Mouse (Mus musculus): ENCODE measurements around the gene Per2. TPM values are rescaled to one million over a fixed set of nuclear protein-coding genes. Genes with fewer than 3 reads are reported as not detected.

The Per2 gene
- total and polyA plus RNA-seq, 3 experiments = 2.7 to 5.8 (median 4.7) TPM

DNA sequence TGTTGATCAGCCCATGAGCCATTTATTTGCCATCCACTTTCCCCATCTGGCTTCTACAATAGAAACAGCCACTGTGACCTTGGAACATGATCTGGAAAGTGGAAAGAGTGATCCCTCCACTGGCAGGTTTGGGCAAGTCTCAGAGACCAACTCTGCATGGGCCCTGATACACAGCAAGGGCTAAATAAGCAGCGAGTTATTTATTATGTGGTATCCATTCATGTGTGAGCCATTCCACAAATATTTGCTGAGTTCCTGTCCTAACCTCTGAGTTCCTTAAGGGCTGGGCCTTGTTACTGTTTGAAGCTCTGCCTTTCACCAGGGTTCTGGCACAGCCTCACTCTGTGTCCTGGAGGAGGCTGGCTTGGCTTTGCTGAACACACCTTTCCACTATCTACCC lies 31.2 kb upstream of the Per2 start:
- no peaks in the 10 kb centered on the region for H3K9me3 ChIP-seq (replicated peaks; ENCODE audit: low read length)
- no peak overlapping the region for H3K4me3 ChIP-seq (replicated peaks in 1 of 3; ENCODE audit: low read depth in 2 of 3, low read length in 2 of 3, poor library complexity in 1 of 3)
- H3K79me2 ChIP-seq (replicated peaks; ENCODE audit: control insufficient read depth, extremely low read depth, insufficient read depth, poor library complexity, severe bottlenecking) = no peaks in the 10 kb centered on the region
- in situ Hi-C loops (cut with MboI; ENCODE audit: low pct_ligation_motif_present, low pct_unique_long_range_greater_than_20kb, low sequenced_read_pairs) (loop anchor here (5.0 kb wide), 1 partner anchor 63 kb away; no protein-coding TSS in a partner anchor), dilution Hi-C loops (cut with MboI; ENCODE audit: extremely low pct_ligation_motif_present, extremely low pct_unique_long_range_greater_than_20kb, low sequenced_read_pairs) (no loop called here)
- no peaks in the 10 kb centered on the region for H3K36me3 ChIP-seq (replicated peaks in 1 of 2; ENCODE audit: control insufficient read depth in 1 of 2, insufficient read depth in 1 of 2, low read length in 1 of 2)
- peaks cover 14% of the 10 kb centered on the region for H3K27me3 ChIP-seq (replicated peaks)
- no peak overlapping the region for H3K4me2 ChIP-seq (ENCODE audit: insufficient read depth, low read depth, poor library complexity, severe bottlenecking)
- no peak for DNase-seq (ENCODE audit: extremely low read depth)
- no peak overlapping the region for H3K9ac ChIP-seq (ENCODE audit: insufficient read depth, low read depth)
- H3K27ac ChIP-seq (ENCODE audit: insufficient read depth, low read depth) = no peak overlapping the region
- TF ChIP-seq MAZ (IDR thresholded peaks at IDR 0.05; ENCODE audit: low read depth, low read length) (no peak), RAD21 (IDR thresholded peaks at IDR 0.05; ENCODE audit: low read depth, low read length) (no peak), CHD2 (IDR thresholded peaks at IDR 0.05; ENCODE audit: low read length) (no peak), POLR2AphosphoS2 (IDR thresholded peaks at IDR 0.05; ENCODE audit: low read depth, low read length) (no peak), TCF12 (IDR thresholded peaks at IDR 0.05; ENCODE audit: low read depth, low read length) (no peak), CHD1 (IDR thresholded peaks at IDR 0.05; ENCODE audit: low read depth, low read length) (no peak), PAX5 (IDR thresholded peaks at IDR 0.05; ENCODE audit: low read length) (no peak)
- H3K4me1 ChIP-seq (ENCODE audit: control insufficient read depth in 1 of 2, insufficient read depth in 2 of 2) = peaks cover 6 to 12% of the 10 kb centered on the region in 2 experiments

DNA sequence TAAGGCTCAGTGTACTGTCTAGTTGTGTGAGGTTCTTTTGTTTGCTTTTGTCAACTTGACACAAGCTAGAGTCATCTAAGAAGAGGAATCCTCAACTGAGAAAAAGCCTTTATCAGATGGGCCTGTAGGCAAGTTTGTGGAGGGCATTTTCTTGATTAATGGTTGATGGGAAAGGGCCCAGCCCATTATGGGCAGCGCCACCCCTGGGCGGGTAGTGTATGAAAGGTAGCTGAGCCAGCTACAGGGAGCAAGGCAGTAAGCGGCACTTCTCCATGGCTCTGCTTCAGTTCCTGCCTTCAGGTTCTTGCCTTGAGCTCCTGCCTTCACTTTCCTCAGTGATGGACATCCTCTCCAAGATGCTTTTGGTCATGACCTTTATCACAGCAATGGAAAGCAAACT lies 27.0 kb upstream of the Per2 start:
- Histone ChIP-seq H3K9me3 (replicated peaks; ENCODE audit: low read length) (no peaks in the 10 kb centered on the region), H3K4me2 (ENCODE audit: insufficient read depth, low read depth, poor library complexity, severe bottlenecking) (no peak overlapping the region), H3K4me1 (ENCODE audit: control insufficient read depth in 1 of 2, insufficient read depth in 2 of 2) (peaks cover 7 to 16% of the 10 kb centered on the region in 2 experiments; a peak in 2 of 4 replicates), H3K27ac (ENCODE audit: insufficient read depth, low read depth) (no peak overlapping the region), H3K36me3 (replicated peaks in 1 of 2; ENCODE audit: control insufficient read depth in 1 of 2, insufficient read depth in 1 of 2, low read length in 1 of 2) (no peaks in the 10 kb centered on the region), H3K4me3 (replicated peaks in 1 of 3; ENCODE audit: low read depth in 2 of 3, low read length in 2 of 3, poor library complexity in 1 of 3) (no peak overlapping the region), H3K9ac (ENCODE audit: insufficient read depth, low read depth) (no peak overlapping the region), H3K27me3 (replicated peaks) (no peaks in the 10 kb centered on the region), H3K79me2 (replicated peaks; ENCODE audit: control insufficient read depth, extremely low read depth, insufficient read depth, poor library complexity, severe bottlenecking) (no peaks in the 10 kb centered on the region)
- DNase-seq (ENCODE audit: extremely low read depth) = no peak
- TF ChIP-seq CTCF (conservative IDR thresholded peaks at IDR 0.05 in 1 of 2, IDR thresholded peaks at IDR 0.05 in 1 of 2; ENCODE audit: low read depth in 2 of 2, low read length in 2 of 2) (0 out of 4 replicates have a peak, but pooled peaks of 1 of the 2 experiments have one; percentile 2), PAX5 (IDR thresholded peaks at IDR 0.05; ENCODE audit: low read length) (no peak)
- in situ Hi-C loops (cut with MboI; ENCODE audit: low pct_ligation_motif_present, low pct_unique_long_range_greater_than_20kb, low sequenced_read_pairs) = no loop called here
- dilution Hi-C loops (cut with MboI; ENCODE audit: extremely low pct_ligation_motif_present, extremely low pct_unique_long_range_greater_than_20kb, low sequenced_read_pairs) = no loop called here

DNA sequence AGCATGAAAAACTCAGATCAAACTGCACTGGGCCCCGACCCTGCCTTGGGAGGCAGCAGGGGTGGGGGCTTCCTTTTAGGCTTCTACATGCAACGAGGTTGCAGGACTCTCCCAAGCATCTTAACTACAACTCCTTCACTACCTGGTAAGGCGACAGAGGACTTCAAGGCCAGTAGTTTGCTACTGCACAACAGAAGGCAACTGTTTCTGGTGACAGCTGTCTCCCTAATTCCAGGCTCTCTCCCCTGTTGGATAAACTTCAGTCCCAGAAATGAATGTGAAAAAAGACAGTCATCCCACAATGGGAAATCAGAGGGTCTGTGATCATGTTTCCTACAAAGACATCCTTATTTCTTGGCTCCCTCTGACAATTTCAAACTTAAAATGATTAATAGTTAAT lies 26.3 kb upstream of the Per2 start:
- no peaks in the 10 kb centered on the region for H3K27me3 ChIP-seq (replicated peaks)
- dilution Hi-C loops (cut with MboI; ENCODE audit: extremely low pct_ligation_motif_present, extremely low pct_unique_long_range_greater_than_20kb, low sequenced_read_pairs) = no loop called here
- DNase-seq (ENCODE audit: extremely low read depth) = no peak
- no peak overlapping the region for H3K9ac ChIP-seq (ENCODE audit: insufficient read depth, low read depth)
- H3K4me1 ChIP-seq (ENCODE audit: control insufficient read depth in 1 of 2, insufficient read depth in 2 of 2) = peaks cover 7 to 18% of the 10 kb centered on the region in 2 experiments; a peak in 2 of 4 replicates
- H3K4me2 ChIP-seq (ENCODE audit: insufficient read depth, low read depth, poor library complexity, severe bottlenecking) = no peak overlapping the region
- no peak overlapping the region for H3K4me3 ChIP-seq (replicated peaks in 1 of 3; ENCODE audit: low read depth in 2 of 3, low read length in 2 of 3, poor library complexity in 1 of 3)
- TF ChIP-seq MAX (IDR thresholded peaks at IDR 0.05; ENCODE audit: low read length) (no peak), POLR2AphosphoS2 (IDR thresholded peaks at IDR 0.05; ENCODE audit: low read depth, low read length) (no peak), ZNF384 (IDR thresholded peaks at IDR 0.05; ENCODE audit: low read depth, low read length) (no peak), JUND (conservative IDR thresholded peaks at IDR 0.05; ENCODE audit: low read depth, low read length) (no peak), IRF4 (IDR thresholded peaks at IDR 0.05; ENCODE audit: low read depth, low read length) (no peak), MAFK (IDR thresholded peaks at IDR 0.05; ENCODE audit: insufficient replicate concordance, low read length) (no peak), NELFE (IDR thresholded peaks at IDR 0.05; ENCODE audit: low read depth, low read length) (no peak), ZC3H11A (IDR thresholded peaks at IDR 0.05; ENCODE audit: low read depth, low read length) (no peak), NRF1 (IDR thresholded peaks at IDR 0.05; ENCODE audit: low read depth, low read length) (no peak), USF2 (conservative IDR thresholded peaks at IDR 0.05; ENCODE audit: low read depth, low read length) (no peak), EP300 (IDR thresholded peaks at IDR 0.05; ENCODE audit: low read length) (no peak), TCF12 (IDR thresholded peaks at IDR 0.05; ENCODE audit: low read depth, low read length) (no peak), E2F4 (IDR thresholded peaks at IDR 0.05; ENCODE audit: insufficient replicate concordance, low read depth, low read length) (no peak), ZKSCAN1 (IDR thresholded peaks at IDR 0.05; ENCODE audit: borderline replicate concordance, low read depth, low read length) (no peak), HCFC1 (IDR thresholded peaks at IDR 0.05; ENCODE audit: low read depth, low read length) (no peak), USF1 (IDR thresholded peaks at IDR 0.05; ENCODE audit: low read depth, low read length) (no peak), MEF2A (IDR thresholded peaks at IDR 0.05; ENCODE audit: borderline replicate concordance, low read depth, low read length) (no peak), MXI1 (IDR thresholded peaks at IDR 0.05; ENCODE audit: low read depth, low read length) (no peak)
- no peak overlapping the region for H3K27ac ChIP-seq (ENCODE audit: insufficient read depth, low read depth)
- in situ Hi-C loops (cut with MboI; ENCODE audit: low pct_ligation_motif_present, low pct_unique_long_range_greater_than_20kb, low sequenced_read_pairs) = no loop called here
- H3K36me3 ChIP-seq (replicated peaks in 1 of 2; ENCODE audit: control insufficient read depth in 1 of 2, insufficient read depth in 1 of 2, low read length in 1 of 2) = no peaks in the 10 kb centered on the region
- H3K79me2 ChIP-seq (replicated peaks; ENCODE audit: control insufficient read depth, extremely low read depth, insufficient read depth, poor library complexity, severe bottlenecking) = no peaks in the 10 kb centered on the region
- no peaks in the 10 kb centered on the region for H3K9me3 ChIP-seq (replicated peaks; ENCODE audit: low read length)
